Mouse (Mus musculus) ES-E14 (cell line): ENCODE results near the gene Map1lc3b. TPM values are rescaled to one million over a fixed set of nuclear protein-coding genes. Genes with fewer than 3 reads are reported as not detected.

Experiments
- DNase-seq: peaks from one replicate; pipeline ENCODE4 v3.0.0-alpha.2; 2013; ENCODE audit warnings: low read depth, low spot score
- H3K27ac ChIP-seq: 2 replicates; pipeline ENCODE4 v1.5.1; 2012; ENCODE audit warnings: low read depth, mild to moderate bottlenecking, low read length, moderate library complexity, mixed read lengths; ENCODE audit not compliant: poor library complexity, insufficient read depth, severe bottlenecking
- H3K36me3 ChIP-seq: 2 replicates; pipeline ENCODE4 v1.6.1; 2012; ENCODE audit warnings: mild to moderate bottlenecking, low read length, moderate library complexity, mixed read lengths; ENCODE audit not compliant: control insufficient read depth, poor library complexity, insufficient read depth, severe bottlenecking
- H3K4me1 ChIP-seq, 2 experiments: fragments of 150-350 bp in 1 of 2; sonication (generic) in 1 of 2; 2 replicates each; pipeline ENCODE4 v1.6.1; 2012; ENCODE audit warnings: low read length in 2 of 2, mild to moderate bottlenecking in 1 of 2, mixed read lengths in 1 of 2; ENCODE audit not compliant: control insufficient read depth in 2 of 2, insufficient read depth in 2 of 2, poor library complexity in 1 of 2
- H3K4me3 ChIP-seq, 2 experiments: fragments of 150-350 bp in 1 of 2; sonication (generic) in 1 of 2; 2 replicates each; pipeline ENCODE4 v1.5.1; 2012; ENCODE audit warnings: low read length in 2 of 2, low read depth in 1 of 2, mild to moderate bottlenecking in 1 of 2, mixed read lengths in 1 of 2; ENCODE audit not compliant: insufficient read depth in 1 of 2, poor library complexity in 1 of 2, severe bottlenecking in 1 of 2
- H3K9ac ChIP-seq: 2 replicates; pipeline ENCODE4 v1.6.1; 2012; ENCODE audit warnings: low read depth, mild to moderate bottlenecking, low read length, mixed read lengths; ENCODE audit not compliant: poor library complexity, insufficient read depth, severe bottlenecking
- H3K9me3 ChIP-seq: fragments of 150-350 bp; sonication (generic); 2 replicates; pipeline ENCODE4 v1.6.1; 2012; ENCODE audit warnings: low read depth, mild to moderate bottlenecking, low read length; ENCODE audit not compliant: control insufficient read depth, insufficient read depth
- CHD2 ChIP-seq: IDR thresholded peaks from 2 replicates; pipeline ENCODE4 v1.6.1; 2014; ENCODE audit warnings: mild to moderate bottlenecking, low read depth, low read length, inconsistent platforms
- HCFC1 ChIP-seq: IDR thresholded peaks from 2 replicates; pipeline ENCODE4 v1.6.1; 2012; ENCODE audit warnings: low read length, inconsistent platforms, borderline replicate concordance; ENCODE audit not compliant: insufficient read depth
- MAFK ChIP-seq: IDR thresholded peaks from 2 replicates; pipeline ENCODE4 v1.6.1; 2014; ENCODE audit warnings: mild to moderate bottlenecking, low read depth, low read length, inconsistent platforms; ENCODE audit not compliant: insufficient read depth
- ZC3H11A ChIP-seq: IDR thresholded peaks from 2 replicates; pipeline ENCODE4 v1.6.1; 2012; ENCODE audit warnings: low read depth, mild to moderate bottlenecking, inconsistent platforms, low read length, borderline replicate concordance
- ZNF384 ChIP-seq: IDR thresholded peaks from 2 replicates; pipeline ENCODE4 v1.6.1; 2012; ENCODE audit warnings: low read depth, low read length, inconsistent platforms
- in situ Hi-C, 2 experiments: fragments of 600-800 bp; cut with MboI; formaldehyde crosslinking; loops; one replicate each; pipeline ENCODE4 v1.15.1; 2025; ENCODE audit warnings: low sequenced_read_pairs in 2 of 2, inconsistent platforms in 1 of 2; ENCODE audit not compliant: unreplicated experiment in 2 of 2
- total RNA-seq: library from RNA; depleted of rRNA; stranded (reverse); fragments of 300-350 nt; gene quantifications from 2 replicates; pipeline ENCODE4 v1.2.3, GENCODE M21; 2012

Gene Map1lc3b
- total RNA-seq, 1 experiment = 92.4 TPM

DNA sequence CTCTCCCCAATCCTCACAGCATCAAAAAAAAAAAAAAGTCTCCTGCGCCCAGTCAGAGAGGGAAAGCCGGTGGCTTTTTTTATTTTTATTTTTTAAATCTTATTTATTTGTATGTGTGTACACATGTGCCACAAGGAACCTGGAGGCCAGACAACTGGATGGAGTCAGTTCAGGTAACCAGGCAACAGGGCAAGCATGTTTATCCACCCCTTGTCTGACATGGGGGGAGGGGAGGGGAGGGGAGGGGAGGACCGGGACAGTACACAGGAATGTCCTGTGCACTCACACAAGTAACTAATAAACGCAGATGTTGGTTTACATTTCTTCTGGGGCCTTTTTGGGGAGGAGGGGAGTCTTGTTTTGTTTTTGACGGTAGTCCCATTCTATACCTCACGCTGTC, 26.5 kb upstream of the Map1lc3b start:
- no peak overlapping the region for H3K4me3 ChIP-seq
- peaks cover 10% of the 10 kb centered on the region; the same call in 1 of the 2 replicates for H3K36me3 ChIP-seq
- no peak overlapping the region for H3K9ac ChIP-seq
- peaks cover 0 to 7% of the 10 kb centered on the region in 2 experiments; a peak in 1 of 4 replicates for H3K4me1 ChIP-seq
- no peak overlapping the region for H3K27ac ChIP-seq
- in situ Hi-C loops = no loop called here
- no peak for TF ChIP-seq CHD2
- no peak for TF ChIP-seq ZC3H11A
- TF ChIP-seq HCFC1 = no peak
- no peak for TF ChIP-seq MAFK
- no peak for TF ChIP-seq ZNF384
- DNase-seq = no peak
- no peaks in the 10 kb centered on the region for H3K9me3 ChIP-seq

GRCm38 (mm10) chr8:121568321-121568720, 21.8 kb upstream of the Map1lc3b start:
- no peak overlapping the region for H3K4me3 ChIP-seq
- no peak for DNase-seq
- no peaks in the 10 kb centered on the region for H3K9me3 ChIP-seq
- no peak overlapping the region for H3K9ac ChIP-seq
- no peak overlapping the region for H3K27ac ChIP-seq
- H3K4me1 ChIP-seq = peaks cover 2 to 13% of the 10 kb centered on the region in 2 experiments; a peak in 3 of 4 replicates
- in situ Hi-C loops = no loop called here
- H3K36me3 ChIP-seq = no peaks in the 10 kb centered on the region; the same call in 1 of the 2 replicates
- no peak for TF ChIP-seq CHD2
- TF ChIP-seq MAFK = peak; percentile 98

DNA sequence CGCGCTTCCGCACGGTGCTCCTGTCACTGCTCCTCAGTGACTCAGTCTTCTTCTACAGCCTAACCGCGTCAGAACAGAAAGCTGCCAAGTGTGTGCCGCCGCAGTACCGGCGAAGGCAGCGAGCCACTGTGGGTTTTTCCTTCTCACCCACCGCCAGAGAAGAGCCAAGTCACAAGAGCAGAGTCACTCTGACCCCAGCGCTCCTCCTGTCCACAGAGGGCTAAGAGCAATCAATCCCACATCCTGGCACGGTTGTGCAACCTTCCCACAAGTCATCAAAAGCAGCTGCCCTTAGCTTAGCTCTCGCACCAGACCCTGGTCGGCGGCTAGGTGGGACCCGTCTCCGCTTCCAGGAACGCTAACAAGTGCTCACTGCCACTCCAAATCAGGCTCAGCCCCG, 19.8 kb upstream of the Map1lc3b start:
- peak overlapping the region; percentile 46 to 59 for H3K4me3 ChIP-seq
- H3K27ac ChIP-seq = no peak overlapping the region
- H3K9me3 ChIP-seq = no peaks in the 10 kb centered on the region
- in situ Hi-C loops = no loop called here
- H3K9ac ChIP-seq = peak overlapping the region; percentile 33; the same call in 1 of the 2 replicates
- no peak for DNase-seq
- H3K36me3 ChIP-seq = no peaks in the 10 kb centered on the region
- TF ChIP-seq HCFC1 (no peak), ZC3H11A (no peak), ZNF384 (no peak), MAFK (no peak), CHD2 (no peak)
- peaks cover 2 to 14% of the 10 kb centered on the region in 2 experiments; a peak in 3 of 4 replicates for H3K4me1 ChIP-seq

DNA sequence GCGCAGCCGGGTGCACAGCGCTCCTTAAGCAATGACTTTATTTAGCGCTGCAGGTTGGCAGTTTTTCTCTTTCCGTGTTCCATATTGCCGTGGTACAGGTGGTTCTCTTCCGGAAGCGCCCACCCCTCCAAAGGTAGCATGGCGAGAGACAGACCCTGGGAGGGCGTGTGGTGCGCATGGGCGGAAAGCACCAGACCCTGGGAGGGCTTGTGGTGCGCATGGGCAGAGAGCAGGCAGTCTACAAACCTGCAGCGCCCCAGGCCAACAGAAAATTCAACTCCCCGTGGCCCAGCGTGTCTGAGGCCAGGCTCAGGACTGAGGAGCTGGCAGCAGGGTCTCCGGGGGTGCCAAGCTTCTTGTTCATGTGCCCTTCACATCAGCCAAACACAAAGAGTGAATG, 19.4 kb upstream of the Map1lc3b start:
- Histone ChIP-seq H3K36me3 (no peaks in the 10 kb centered on the region), H3K9me3 (no peaks in the 10 kb centered on the region), H3K4me1 (peaks cover 2 to 14% of the 10 kb centered on the region in 2 experiments; a peak in 3 of 4 replicates), H3K4me3 (peak overlapping the region; percentile 46 to 59), H3K27ac (no peak overlapping the region), H3K9ac (peak overlapping the region; percentile 33; the same call in 1 of the 2 replicates)
- in situ Hi-C loops = no loop called here
- TF ChIP-seq MAFK (no peak), ZNF384 (no peak), ZC3H11A (no peak), CHD2 (no peak), HCFC1 (no peak)
- DNase-seq = no peak

- Histone ChIP-seq H3K9ac (no peak overlapping the region), H3K4me3 (no peak overlapping the region), H3K4me1 (peaks cover 2 to 24% of the 10 kb centered on the region in 2 experiments; a peak in 3 of 4 replicates), H3K9me3 (no peaks in the 10 kb centered on the region), H3K36me3 (no peaks in the 10 kb centered on the region), H3K27ac (no peak overlapping the region)
- in situ Hi-C loops = no loop called here
- no peak for DNase-seq
- TF ChIP-seq HCFC1 (no peak), CHD2 (no peak), MAFK (no peak), ZC3H11A (no peak), ZNF384 (no peak)
Observed at GRCm38 (mm10) chr8:121572121-121572520, 18.0 kb upstream of the Map1lc3b start.
